Mouse (Mus musculus): Measurements from ENCODE around the gene Fam185a. TPM values are rescaled to one million over a fixed set of nuclear protein-coding genes. Genes with fewer than 3 reads are reported as not detected.
A peak's percentile ranks its signal among the peaks of the same experiment; 100 is the strongest.

Fam185a gene
- polyA plus RNA-seq, 1 experiment = not detected

- no peaks in the 10 kb centered on the region for H3K9me3 ChIP-seq (ENCODE audit: control insufficient read depth, low read length)
- no peak overlapping the region for H3K4me3 ChIP-seq (replicated peaks)
- TF ChIP-seq GATA1 (IDR thresholded peaks at IDR 0.05; ENCODE audit: low read length) = no peak
- TF ChIP-seq TAL1 (IDR thresholded peaks at IDR 0.05; ENCODE audit: low read length) = no peak
- no peaks in the 10 kb centered on the region for H3K36me3 ChIP-seq (ENCODE audit: control insufficient read depth)
- no peaks in the 10 kb centered on the region for H3K27me3 ChIP-seq (ENCODE audit: control insufficient read depth)
- no peaks in the 10 kb centered on the region for H3K4me1 ChIP-seq (ENCODE audit: control insufficient read depth)
Observed at GRCm38 (mm10) chr5:21414116-21414820, 10.5 kb upstream of the Fam185a start.

- Histone ChIP-seq H3K27me3 (ENCODE audit: control insufficient read depth) (no peaks in the 10 kb centered on the region), H3K9me3 (ENCODE audit: control insufficient read depth, low read length) (no peaks in the 10 kb centered on the region), H3K4me3 (replicated peaks) (no peak overlapping the region), H3K36me3 (ENCODE audit: control insufficient read depth) (no peaks in the 10 kb centered on the region), H3K4me1 (ENCODE audit: control insufficient read depth) (no peaks in the 10 kb centered on the region)
- no peak for TF ChIP-seq TAL1 (IDR thresholded peaks at IDR 0.05; ENCODE audit: low read length)
- no peak for TF ChIP-seq GATA1 (IDR thresholded peaks at IDR 0.05; ENCODE audit: low read length)
Observed at GRCm38 (mm10) chr5:21418613-21419012, 6.1 kb upstream of the Fam185a start.

- H3K27me3 ChIP-seq (ENCODE audit: control insufficient read depth) = no peaks in the 10 kb centered on the region
- no peak for TF ChIP-seq GATA1 (IDR thresholded peaks at IDR 0.05; ENCODE audit: low read length)
- TF ChIP-seq TAL1 (IDR thresholded peaks at IDR 0.05; ENCODE audit: low read length) = no peak
- no peaks in the 10 kb centered on the region for H3K36me3 ChIP-seq (ENCODE audit: control insufficient read depth)
- no peak overlapping the region for H3K4me3 ChIP-seq (replicated peaks)
- no peaks in the 10 kb centered on the region for H3K9me3 ChIP-seq (ENCODE audit: control insufficient read depth, low read length)
- peaks cover 12% of the 10 kb centered on the region for H3K4me1 ChIP-seq (ENCODE audit: control insufficient read depth)
Observed at GRCm38 (mm10) chr5:21420609-21421008, 4.1 kb upstream of the Fam185a start.

GRCm38 (mm10) chr5:21426666-21427065 is 1.9 kb downstream of the Fam185a start:
- no peak for TF ChIP-seq GATA1 (IDR thresholded peaks at IDR 0.05; ENCODE audit: low read length)
- TF ChIP-seq TAL1 (IDR thresholded peaks at IDR 0.05; ENCODE audit: low read length) = no peak
- Histone ChIP-seq H3K9me3 (ENCODE audit: control insufficient read depth, low read length) (no peaks in the 10 kb centered on the region), H3K4me3 (replicated peaks) (peak overlapping the region; percentile 90)

GRCm38 (mm10) chr5:21434148-21434929 is 9.6 kb downstream of the Fam185a start:
- H3K4me3 ChIP-seq (replicated peaks) = no peak overlapping the region
- no peaks in the 10 kb centered on the region for H3K27me3 ChIP-seq (ENCODE audit: control insufficient read depth)
- no peaks in the 10 kb centered on the region for H3K9me3 ChIP-seq (ENCODE audit: control insufficient read depth, low read length)
- peaks cover 2% of the 10 kb centered on the region; the same call in 1 of the 2 replicates for H3K36me3 ChIP-seq (ENCODE audit: control insufficient read depth)
- H3K4me1 ChIP-seq (ENCODE audit: control insufficient read depth) = peaks cover 2% of the 10 kb centered on the region
- no peak for TF ChIP-seq GATA1 (IDR thresholded peaks at IDR 0.05; ENCODE audit: low read length)

More at GRCm38 (mm10) chr5:21426666-21427065, 1.9 kb downstream of the Fam185a start:
- no peaks in the 10 kb centered on the region for H3K36me3 ChIP-seq (ENCODE audit: control insufficient read depth)
- no peaks in the 10 kb centered on the region for H3K27me3 ChIP-seq (ENCODE audit: control insufficient read depth)
- H3K4me1 ChIP-seq (ENCODE audit: control insufficient read depth) = peaks cover 36% of the 10 kb centered on the region

GRCm38 (mm10) chr5:21436471-21436975 is 11.8 kb downstream of the Fam185a start:
- Histone ChIP-seq H3K4me1 (ENCODE audit: control insufficient read depth) (no peaks in the 10 kb centered on the region), H3K27me3 (ENCODE audit: control insufficient read depth) (no peaks in the 10 kb centered on the region), H3K36me3 (ENCODE audit: control insufficient read depth) (peaks cover 5% of the 10 kb centered on the region), H3K4me3 (replicated peaks) (no peak overlapping the region), H3K9me3 (ENCODE audit: control insufficient read depth, low read length) (no peaks in the 10 kb centered on the region)
- TF ChIP-seq GATA1 (IDR thresholded peaks at IDR 0.05; ENCODE audit: low read length) (no peak), TAL1 (IDR thresholded peaks at IDR 0.05; ENCODE audit: low read length) (no peak)

- Histone ChIP-seq H3K4me3 (replicated peaks) (no peak overlapping the region), H3K36me3 (ENCODE audit: control insufficient read depth) (peaks cover 16% of the 10 kb centered on the region), H3K4me1 (ENCODE audit: control insufficient read depth) (no peaks in the 10 kb centered on the region), H3K9me3 (ENCODE audit: control insufficient read depth, low read length) (no peaks in the 10 kb centered on the region), H3K27me3 (ENCODE audit: control insufficient read depth) (no peaks in the 10 kb centered on the region)
- TF ChIP-seq GATA1 (IDR thresholded peaks at IDR 0.05; ENCODE audit: low read length) = no peak
Observed at GRCm38 (mm10) chr5:21438428-21438827, 13.7 kb downstream of the Fam185a start.

- TF ChIP-seq GATA1 (IDR thresholded peaks at IDR 0.05; ENCODE audit: low read length) = no peak
- TF ChIP-seq TAL1 (IDR thresholded peaks at IDR 0.05; ENCODE audit: low read length) = no peak
- H3K4me1 ChIP-seq (ENCODE audit: control insufficient read depth) = no peaks in the 10 kb centered on the region
- no peaks in the 10 kb centered on the region for H3K9me3 ChIP-seq (ENCODE audit: control insufficient read depth, low read length)
- H3K27me3 ChIP-seq (ENCODE audit: control insufficient read depth) = no peaks in the 10 kb centered on the region
- H3K36me3 ChIP-seq (ENCODE audit: control insufficient read depth) = peaks cover 15% of the 10 kb centered on the region
- H3K4me3 ChIP-seq (replicated peaks) = no peak overlapping the region
Observed at GRCm38 (mm10) chr5:21439446-21440110, 14.8 kb downstream of the Fam185a start.

Data from erythroblast, embryonic 14.5 days (primary cell).